Mouse (Mus musculus): Measurements from ENCODE around the gene Kat14.

Kat14 gene

GRCm38 (mm10) chr2:144381741-144382140, 13.0 kb downstream of the Kat14 start:
- no peak for DNase-seq (ENCODE audit: low read depth, low spot score)

GRCm38 (mm10) chr2:144382624-144383138, 13.9 kb downstream of the Kat14 start:
- no peak for DNase-seq (ENCODE audit: low read depth, low spot score)

GRCm38 (mm10) chr2:144386296-144386695, 17.5 kb downstream of the Kat14 start:
- no peak for DNase-seq (ENCODE audit: low read depth, low spot score)

GRCm38 (mm10) chr2:144388416-144388815, 19.6 kb downstream of the Kat14 start:
- no peak for DNase-seq (ENCODE audit: low read depth, low spot score)

GRCm38 (mm10) chr2:144399531-144399930, 30.7 kb downstream of the Kat14 start:
- no peak for DNase-seq (ENCODE audit: low read depth, low spot score)

- no peak for DNase-seq (ENCODE audit: low read depth, low spot score)
Observed at GRCm38 (mm10) chr2:144400659-144401058, 31.9 kb downstream of the Kat14 start.

GRCm38 (mm10) chr2:144409037-144409436, 40.3 kb downstream of the Kat14 start:
- DNase-seq (ENCODE audit: low read depth, low spot score): no peak

- DNase-seq (ENCODE audit: low read depth, low spot score): no peak
Observed at GRCm38 (mm10) chr2:144410603-144411002, 41.8 kb downstream of the Kat14 start.

GRCm38 (mm10) chr2:144414646-144415045, 45.9 kb downstream of the Kat14 start:
- DNase-seq (ENCODE audit: low read depth, low spot score): no peak

GRCm38 (mm10) chr2:144416859-144417258, 48.1 kb downstream of the Kat14 start:
- DNase-seq (ENCODE audit: low read depth, low spot score): no peak

- DNase-seq (ENCODE audit: low read depth, low spot score): no peak
Observed at GRCm38 (mm10) chr2:144418062-144418461, 49.3 kb downstream of the Kat14 start.

- no peak for DNase-seq (ENCODE audit: low read depth, low spot score)
Observed at GRCm38 (mm10) chr2:144422094-144422675, 53.4 kb downstream of the Kat14 start.

- DNase-seq (ENCODE audit: low read depth, low spot score): no peak
Observed at GRCm38 (mm10) chr2:144425761-144426160, 57.0 kb downstream of the Kat14 start.

GRCm38 (mm10) chr2:144427852-144428251, 59.1 kb downstream of the Kat14 start:
- no peak for DNase-seq (ENCODE audit: low read depth, low spot score)

- no peak for DNase-seq (ENCODE audit: low read depth, low spot score)
Observed at GRCm38 (mm10) chr2:144428659-144429058, 59.9 kb downstream of the Kat14 start.

- DNase-seq (ENCODE audit: low read depth, low spot score): no peak
Observed at GRCm38 (mm10) chr2:144429171-144429570, 60.4 kb downstream of the Kat14 start.

GRCm38 (mm10) chr2:144431286-144431825, 62.6 kb downstream of the Kat14 start:
- no peak for DNase-seq (ENCODE audit: low read depth, low spot score)

- DNase-seq (ENCODE audit: low read depth, low spot score): no peak
Observed at GRCm38 (mm10) chr2:144435679-144436078, 66.9 kb downstream of the Kat14 start.

GRCm38 (mm10) chr2:144438424-144438823, 69.6 kb downstream of the Kat14 start:
- no peak for DNase-seq (ENCODE audit: low read depth, low spot score)

- no peak for DNase-seq (ENCODE audit: low read depth, low spot score)
Observed at GRCm38 (mm10) chr2:144439191-144439700, 70.5 kb downstream of the Kat14 start.

GRCm38 (mm10) chr2:144441386-144441915, 72.7 kb downstream of the Kat14 start:
- no peak for DNase-seq (ENCODE audit: low read depth, low spot score)

GRCm38 (mm10) chr2:144446360-144446999, 77.7 kb downstream of the Kat14 start:
- DNase-seq (ENCODE audit: low read depth, low spot score): no peak

- DNase-seq (ENCODE audit: low read depth, low spot score): no peak
Observed at GRCm38 (mm10) chr2:144450378-144450777, 81.6 kb downstream of the Kat14 start.
